Mouse (Mus musculus): ENCODE data around the gene Tppp3. TPM values are rescaled to one million over a fixed set of nuclear protein-coding genes. Genes with fewer than 3 reads are reported as not detected.
A peak's percentile ranks its signal among the peaks of the same experiment; 100 is the strongest.

Gene Tppp3
- polyA plus RNA-seq, 2 experiments, result 0.60 to 0.63 TPM

DNA sequence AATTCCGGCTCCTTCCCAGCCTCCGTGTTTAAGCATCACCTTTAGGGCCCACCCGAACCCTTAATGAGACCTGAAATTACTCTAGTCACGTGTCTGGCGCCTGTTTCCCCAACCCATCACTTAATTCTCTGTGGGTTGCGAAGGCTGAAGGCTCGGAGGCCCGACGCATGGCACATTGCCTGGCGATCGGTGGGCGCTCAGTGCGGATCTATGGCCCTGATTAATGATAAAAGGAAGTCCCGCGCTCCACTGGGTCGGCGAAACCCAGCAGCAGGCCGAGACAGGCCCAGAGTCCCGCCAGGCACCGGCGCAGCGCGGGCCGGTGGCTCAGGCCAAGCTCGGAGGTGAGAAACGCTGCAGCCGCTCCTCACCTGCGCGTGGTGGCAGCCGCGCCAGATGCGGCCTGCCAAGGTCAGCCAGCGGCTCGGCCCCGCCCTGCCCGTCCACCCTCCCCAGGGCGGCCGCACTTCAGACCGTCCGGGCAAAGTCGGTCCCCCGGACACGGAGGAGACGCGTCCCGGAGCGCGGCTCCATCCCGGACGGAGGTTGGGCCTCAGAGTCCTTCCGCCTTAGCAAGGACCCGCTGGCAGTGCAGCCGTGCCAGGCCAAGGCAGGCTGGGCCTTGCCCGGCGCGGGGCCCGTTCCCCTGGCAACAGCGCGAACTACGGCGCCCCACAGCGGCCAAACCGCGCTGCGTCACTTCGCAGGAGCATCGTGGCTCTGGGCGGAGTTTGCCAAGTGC, 25.3 kb upstream of the Tppp3 start, which contains the start of gene Zdhhc1:
Gene Zdhhc1, minus strand, starts transcription at position 464 of the 742 bp plus-strand sequence.
- Histone ChIP-seq H3K9me3 (ENCODE audit: control insufficient read depth, low read length) (no peaks in the 10 kb centered on the region), H3K27ac (no peak within 1 kb of the TSS), H3K4me1 (replicated peaks; ENCODE audit: control insufficient read depth in 2 of 2, insufficient read depth in 2 of 2, low read length in 1 of 2) (peaks cover 0 to 11% of the 10 kb centered on the region in 2 experiments; a peak in 2 of 4 replicates), H3K27me3 (ENCODE audit: control insufficient read depth, insufficient read depth, low read length) (no peaks in the 10 kb centered on the region), H3K36me3 (replicated peaks; ENCODE audit: control insufficient read depth, insufficient read depth, low read depth) (no peaks in the 10 kb centered on the region), H3K4me3 (ENCODE audit: insufficient read depth in 1 of 2, low read depth in 2 of 2, low read length in 2 of 2) (peak within 1 kb of the TSS; percentile 65 to 70), H3K4me2 (ENCODE audit: low read depth) (peak within 1 kb of the TSS; percentile 84), H3K9ac (replicated peaks) (peak within 1 kb of the TSS; percentile 43)
- peak; percentile 85 for ATAC-seq (ENCODE audit: insufficient read depth)
- TF ChIP-seq CTCF (IDR thresholded peaks at IDR 0.05; ENCODE audit: low read depth) (peak; percentile 75), EP300 (IDR thresholded peaks at IDR 0.05; ENCODE audit: low read depth) (no peak)
- WGBS (ENCODE audit: insufficient replicate concordance), result 2% methylated on average over 68 of the region's 68 CpGs
- peak; percentile 25 to 38 (median 38) for DNase-seq (ENCODE audit: low read depth in 3 of 3, low spot score in 3 of 3)

DNA sequence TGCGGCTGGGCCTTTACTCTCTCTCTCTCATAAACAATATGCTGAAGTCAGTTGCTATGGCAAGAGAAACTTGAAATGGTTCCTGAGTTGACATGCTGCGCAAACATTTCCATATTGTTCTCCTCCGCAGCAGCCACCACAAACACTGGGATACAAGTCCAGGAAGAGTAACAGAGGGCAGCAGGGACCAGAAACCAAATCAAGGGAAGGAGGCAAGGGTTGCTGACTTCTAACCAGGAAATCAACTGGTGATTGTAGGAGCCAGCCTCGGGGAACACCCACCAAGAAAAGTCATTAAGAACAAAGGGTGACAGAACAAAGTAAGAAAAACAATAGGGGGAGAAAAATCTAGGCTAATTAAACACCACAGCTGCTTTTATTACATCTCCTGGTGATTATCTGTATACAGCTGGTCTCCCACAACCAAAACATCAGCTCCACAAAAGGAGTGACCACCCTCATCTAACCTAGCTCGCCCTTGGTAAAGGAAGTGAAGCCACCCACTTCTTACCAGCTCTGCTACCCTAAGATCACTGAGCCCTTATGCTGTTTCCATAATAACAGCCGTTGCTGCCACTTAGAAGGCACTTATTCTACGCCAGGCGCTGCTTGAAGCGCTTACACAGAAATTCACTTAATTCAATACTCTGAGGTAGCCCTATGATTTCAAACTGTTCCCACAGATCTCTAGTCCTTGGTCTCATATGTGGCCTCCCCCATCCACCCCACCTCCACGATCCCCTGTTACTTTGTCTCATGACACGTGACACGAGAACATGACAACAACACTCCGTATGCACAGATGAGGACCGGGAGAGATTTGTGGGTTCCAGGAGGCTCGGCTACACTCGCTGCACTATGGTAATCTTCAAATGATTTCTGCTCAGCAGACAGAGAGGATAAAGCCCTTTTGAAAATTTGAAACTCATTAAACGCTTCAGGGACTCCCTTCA, 24.3 kb upstream of the Tppp3 start:
- Histone ChIP-seq H3K27ac (no peak overlapping the region), H3K9ac (replicated peaks) (no peak overlapping the region)
- 56% methylated on average over 17 of the region's 17 CpGs for WGBS (ENCODE audit: insufficient replicate concordance)

DNA sequence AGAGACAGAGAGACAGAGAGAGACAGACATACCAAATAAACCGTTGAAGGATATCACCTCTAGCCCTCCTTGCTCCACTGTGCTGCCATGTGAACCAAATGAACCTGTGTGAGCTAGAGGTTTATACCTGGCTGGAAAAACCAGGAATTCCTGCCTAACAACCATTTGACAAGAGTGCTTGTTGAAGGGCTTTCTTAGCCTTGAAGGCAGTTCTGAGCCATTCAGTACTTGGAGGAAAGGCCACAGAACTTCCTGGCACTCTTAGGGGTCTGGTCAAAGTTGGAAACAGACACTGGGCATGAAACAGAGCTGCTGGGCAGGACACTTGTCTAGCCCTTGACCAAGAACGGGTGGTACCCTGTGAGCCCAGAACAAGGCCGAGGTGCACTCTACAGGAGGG, 23.2 kb upstream of the Tppp3 start:
- TF ChIP-seq EP300 (IDR thresholded peaks at IDR 0.05; ENCODE audit: low read depth) (no peak), CTCF (IDR thresholded peaks at IDR 0.05; ENCODE audit: low read depth) (no peak)
- Histone ChIP-seq H3K27ac (no peak overlapping the region), H3K9me3 (ENCODE audit: control insufficient read depth, low read length) (no peaks in the 10 kb centered on the region), H3K4me1 (replicated peaks; ENCODE audit: control insufficient read depth in 2 of 2, insufficient read depth in 2 of 2, low read length in 1 of 2) (peaks cover 0 to 18% of the 10 kb centered on the region in 2 experiments; a peak in 2 of 4 replicates), H3K4me2 (ENCODE audit: low read depth) (no peak overlapping the region), H3K27me3 (ENCODE audit: control insufficient read depth, insufficient read depth, low read length) (no peaks in the 10 kb centered on the region), H3K36me3 (replicated peaks; ENCODE audit: control insufficient read depth, insufficient read depth, low read depth) (no peaks in the 10 kb centered on the region), H3K9ac (replicated peaks) (no peak overlapping the region), H3K4me3 (ENCODE audit: insufficient read depth in 1 of 2, low read depth in 2 of 2, low read length in 2 of 2) (no peak overlapping the region)
- ATAC-seq (ENCODE audit: insufficient read depth) (no peak), DNase-seq (ENCODE audit: low read depth in 3 of 3, low spot score in 3 of 3) (no peak)
- WGBS (ENCODE audit: insufficient replicate concordance), result 65% methylated on average over 3 of the region's 3 CpGs

More for the DNA sequence above, 24.3 kb upstream of the Tppp3 start:
- DNase-seq (ENCODE audit: low read depth in 3 of 3, low spot score in 3 of 3) (no peak), ATAC-seq (ENCODE audit: insufficient read depth) (no peak)
- no peaks in the 10 kb centered on the region for H3K9me3 ChIP-seq (ENCODE audit: control insufficient read depth, low read length)
- no peaks in the 10 kb centered on the region for H3K27me3 ChIP-seq (ENCODE audit: control insufficient read depth, insufficient read depth, low read length)
- TF ChIP-seq CTCF (IDR thresholded peaks at IDR 0.05; ENCODE audit: low read depth) (no peak), EP300 (IDR thresholded peaks at IDR 0.05; ENCODE audit: low read depth) (no peak)
- peak overlapping the region; percentile 84 for H3K4me2 ChIP-seq (ENCODE audit: low read depth)
- H3K36me3 ChIP-seq (replicated peaks; ENCODE audit: control insufficient read depth, insufficient read depth, low read depth), result no peaks in the 10 kb centered on the region
- H3K4me1 ChIP-seq (replicated peaks; ENCODE audit: control insufficient read depth in 2 of 2, insufficient read depth in 2 of 2, low read length in 1 of 2), result peaks cover 0 to 18% of the 10 kb centered on the region in 2 experiments; a peak in 2 of 4 replicates
- H3K4me3 ChIP-seq (ENCODE audit: insufficient read depth in 1 of 2, low read depth in 2 of 2, low read length in 2 of 2), result peak overlapping the region in 1 of 2 experiments; percentile 65; a peak in 1 of 4 replicates

DNA sequence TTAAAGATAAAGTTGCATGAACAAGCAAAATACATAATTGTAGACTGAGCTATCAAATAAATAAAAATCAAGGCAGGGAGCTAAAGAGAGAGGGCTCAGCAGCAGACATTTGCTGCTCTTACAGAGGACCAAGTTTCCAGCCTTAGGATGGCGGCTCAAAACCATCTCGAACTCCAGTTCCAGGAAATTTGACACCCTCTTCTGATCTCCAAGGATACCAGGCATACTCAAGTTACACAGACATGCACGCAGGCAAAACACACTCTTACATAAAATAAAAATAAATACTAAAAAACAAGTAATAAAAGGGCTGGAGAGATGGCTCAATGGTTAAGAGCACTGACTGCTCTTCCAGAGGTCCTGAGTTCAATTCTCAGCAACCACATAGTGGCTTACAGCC, 22.2 kb upstream of the Tppp3 start:
- no peak for ATAC-seq (ENCODE audit: insufficient read depth)
- Histone ChIP-seq H3K27me3 (ENCODE audit: control insufficient read depth, insufficient read depth, low read length) (no peaks in the 10 kb centered on the region), H3K4me1 (replicated peaks; ENCODE audit: control insufficient read depth in 2 of 2, insufficient read depth in 2 of 2, low read length in 1 of 2) (peaks cover 0 to 18% of the 10 kb centered on the region in 2 experiments; a peak in 2 of 4 replicates), H3K36me3 (replicated peaks; ENCODE audit: control insufficient read depth, insufficient read depth, low read depth) (no peaks in the 10 kb centered on the region), H3K9ac (replicated peaks) (no peak overlapping the region), H3K9me3 (ENCODE audit: control insufficient read depth, low read length) (no peaks in the 10 kb centered on the region), H3K27ac (no peak overlapping the region), H3K4me2 (ENCODE audit: low read depth) (no peak overlapping the region), H3K4me3 (ENCODE audit: insufficient read depth in 1 of 2, low read depth in 2 of 2, low read length in 2 of 2) (no peak overlapping the region)
- WGBS (ENCODE audit: insufficient replicate concordance), result 63% methylated on average over 3 of the region's 3 CpGs
- DNase-seq (ENCODE audit: low read depth in 3 of 3, low spot score in 3 of 3), result no peak
- TF ChIP-seq EP300 (IDR thresholded peaks at IDR 0.05; ENCODE audit: low read depth) (no peak), CTCF (IDR thresholded peaks at IDR 0.05; ENCODE audit: low read depth) (no peak)

All from liver, embryonic 14.5 days (tissue).